Mouse (Mus musculus): ENCODE measurements around the gene Gm11146. TPM values are rescaled to one million over a fixed set of nuclear protein-coding genes. Genes with fewer than 3 reads are reported as not detected.

Gm11146 gene
- polyA plus RNA-seq, 1 experiment from 2014 or later: not detected

DNA sequence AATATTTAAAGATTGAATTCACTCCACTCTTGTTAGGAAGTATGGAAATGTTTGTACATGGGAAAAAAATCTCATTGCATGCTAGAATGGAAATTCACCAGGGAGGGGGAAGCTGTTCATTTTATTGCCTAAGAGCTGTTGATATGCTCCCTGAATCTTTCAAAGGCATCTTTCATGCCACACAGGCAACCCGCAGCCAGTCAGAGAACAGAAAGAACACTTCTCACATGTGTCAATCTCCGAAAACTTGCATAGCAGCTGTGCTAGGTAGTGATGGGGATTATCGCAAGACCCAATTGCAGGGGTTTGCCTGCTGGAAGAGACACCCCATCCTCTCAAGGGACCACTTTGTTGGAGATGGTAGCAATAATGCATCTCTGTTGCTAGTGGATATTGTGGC is 8.9 kb downstream of the Gm11146 start:
- Histone ChIP-seq H3K27me3 (ENCODE audit: control insufficient read depth, insufficient read depth, low read length) (no peaks in the 10 kb centered on the region), H3K4me3 (ENCODE audit: low read depth, low read length) (no peak overlapping the region), H3K9me3 (ENCODE audit: control insufficient read depth, low read length) (no peaks in the 10 kb centered on the region), H3K4me1 (ENCODE audit: control insufficient read depth, insufficient read depth, low read length) (peaks cover 6% of the 10 kb centered on the region; the same call in 1 of the 2 replicates), H3K36me3 (ENCODE audit: control insufficient read depth, insufficient read depth, low read length) (no peaks in the 10 kb centered on the region), H3K27ac (ENCODE audit: low read depth, low read length) (peak overlapping the region; percentile 40), H3K9ac (ENCODE audit: low read length) (no peak overlapping the region), H3K4me2 (no peak overlapping the region)
- no peak for ATAC-seq (ENCODE audit: low FRiP score)
- WGBS: 70% methylated on average over 3 of the region's 3 CpGs
- DNase-seq (ENCODE audit: low spot score, missing footprints): peak; percentile 84

DNA sequence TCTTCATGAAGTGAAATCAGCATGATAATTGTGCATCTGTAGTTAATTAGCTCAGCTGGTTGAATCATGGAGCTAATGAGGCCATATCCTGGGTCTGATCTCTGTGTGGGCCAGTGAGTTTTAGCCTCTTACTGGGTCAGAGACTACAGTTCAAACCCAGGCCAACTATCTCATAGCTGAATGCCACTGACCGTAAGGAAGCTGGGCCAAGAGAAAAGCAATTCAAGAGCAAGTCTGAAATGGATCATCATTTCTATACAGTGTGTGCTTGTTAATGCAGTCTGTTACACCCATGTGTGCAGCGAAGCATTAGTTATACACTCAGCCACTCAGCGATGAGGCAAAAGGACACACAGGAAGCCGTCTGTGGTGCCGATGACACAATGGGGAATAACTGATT is 28.9 kb downstream of the Gm11146 start:
- no peaks in the 10 kb centered on the region for H3K27me3 ChIP-seq (ENCODE audit: control insufficient read depth, insufficient read depth, low read length)
- H3K9ac ChIP-seq (ENCODE audit: low read length): no peak overlapping the region
- no peak for ATAC-seq (ENCODE audit: low FRiP score)
- no peaks in the 10 kb centered on the region for H3K36me3 ChIP-seq (ENCODE audit: control insufficient read depth, insufficient read depth, low read length)
- no peak overlapping the region for H3K27ac ChIP-seq (ENCODE audit: low read depth, low read length)
- no peaks in the 10 kb centered on the region for H3K4me1 ChIP-seq (ENCODE audit: control insufficient read depth, insufficient read depth, low read length)
- no peaks in the 10 kb centered on the region for H3K9me3 ChIP-seq (ENCODE audit: control insufficient read depth, low read length)
- no peak overlapping the region for H3K4me2 ChIP-seq
- H3K4me3 ChIP-seq (ENCODE audit: low read depth, low read length): no peak overlapping the region
- DNase-seq (ENCODE audit: low spot score, missing footprints): no peak
- 85% methylated on average over 5 of the region's 5 CpGs for WGBS

DNA sequence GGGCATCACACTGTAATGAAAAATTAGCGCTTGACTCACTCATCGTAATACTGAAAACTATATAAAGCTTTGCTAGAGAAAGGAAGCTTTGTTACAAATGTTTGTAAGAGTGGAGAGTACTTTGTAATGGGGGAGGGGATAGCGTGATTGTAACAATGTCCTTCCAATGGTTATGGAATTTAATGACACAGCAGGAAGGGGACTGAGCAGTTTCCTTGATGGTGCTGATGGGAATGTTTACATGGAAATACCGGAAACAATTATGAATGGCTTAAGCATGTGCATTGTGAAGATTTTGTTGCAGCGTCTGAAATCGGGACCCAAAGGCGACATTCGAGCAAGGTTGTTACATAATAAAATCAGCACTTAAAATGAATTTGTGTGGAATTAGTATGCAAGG is 32.4 kb downstream of the Gm11146 start:
- DNase-seq (ENCODE audit: low spot score, missing footprints) (no peak), ATAC-seq (ENCODE audit: low FRiP score) (no peak)
- no peaks in the 10 kb centered on the region for H3K4me1 ChIP-seq (ENCODE audit: control insufficient read depth, insufficient read depth, low read length)
- H3K27me3 ChIP-seq (ENCODE audit: control insufficient read depth, insufficient read depth, low read length): no peaks in the 10 kb centered on the region
- H3K4me2 ChIP-seq: no peak overlapping the region
- WGBS: 98% methylated on average over 8 of the region's 8 CpGs
- H3K36me3 ChIP-seq (ENCODE audit: control insufficient read depth, insufficient read depth, low read length): no peaks in the 10 kb centered on the region
- H3K9me3 ChIP-seq (ENCODE audit: control insufficient read depth, low read length): no peaks in the 10 kb centered on the region
- H3K9ac ChIP-seq (ENCODE audit: low read length): no peak overlapping the region
- H3K27ac ChIP-seq (ENCODE audit: low read depth, low read length): no peak overlapping the region
- no peak overlapping the region for H3K4me3 ChIP-seq (ENCODE audit: low read depth, low read length)

DNA sequence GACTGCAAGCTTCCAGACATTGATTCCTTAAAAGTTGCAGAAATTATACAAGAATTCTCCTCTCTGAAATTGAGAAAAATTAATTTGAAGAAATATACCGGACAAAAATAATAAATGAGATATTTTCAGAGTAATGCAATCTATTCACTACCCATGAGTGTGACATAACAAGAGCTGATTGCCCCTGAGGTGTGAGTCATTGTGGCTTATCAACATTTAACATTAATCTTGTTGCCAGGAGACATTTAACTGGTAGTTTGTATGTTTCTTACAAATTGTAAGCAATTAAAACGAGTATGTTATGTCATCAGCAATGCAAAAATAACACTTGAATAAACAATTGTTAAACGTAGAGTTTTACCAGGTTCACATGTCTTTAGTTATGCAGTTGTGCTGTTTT is 33.5 kb downstream of the Gm11146 start:
- Histone ChIP-seq H3K36me3 (ENCODE audit: control insufficient read depth, insufficient read depth, low read length) (no peaks in the 10 kb centered on the region), H3K27me3 (ENCODE audit: control insufficient read depth, insufficient read depth, low read length) (no peaks in the 10 kb centered on the region), H3K9ac (ENCODE audit: low read length) (no peak overlapping the region), H3K9me3 (ENCODE audit: control insufficient read depth, low read length) (no peaks in the 10 kb centered on the region), H3K4me3 (ENCODE audit: low read depth, low read length) (no peak overlapping the region), H3K4me2 (no peak overlapping the region), H3K27ac (ENCODE audit: low read depth, low read length) (no peak overlapping the region), H3K4me1 (ENCODE audit: control insufficient read depth, insufficient read depth, low read length) (no peaks in the 10 kb centered on the region)
- WGBS: 91% methylated on average over 3 of the region's 3 CpGs
- ATAC-seq (ENCODE audit: low FRiP score): no peak
- no peak for DNase-seq (ENCODE audit: low spot score, missing footprints)

DNA sequence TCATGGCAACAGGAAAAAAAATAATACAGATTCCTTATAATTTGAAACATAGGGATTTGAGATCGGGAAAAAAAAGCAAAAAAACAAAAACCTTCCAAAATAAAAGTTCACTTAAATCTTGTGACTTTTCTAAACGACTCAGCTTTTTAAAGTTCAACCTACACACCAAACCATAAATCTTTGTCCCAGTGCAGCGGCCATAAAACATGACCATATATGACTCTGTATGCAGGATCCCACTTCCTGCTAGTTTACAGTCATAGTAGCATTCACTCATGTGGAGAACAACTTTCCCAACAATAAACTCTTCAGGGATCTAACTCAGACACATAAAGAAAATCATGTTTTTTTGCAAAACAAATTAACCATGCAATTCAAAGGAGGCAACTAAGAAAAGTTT is 39.0 kb downstream of the Gm11146 start:
- no peaks in the 10 kb centered on the region for H3K9me3 ChIP-seq (ENCODE audit: control insufficient read depth, low read length)
- H3K27ac ChIP-seq (ENCODE audit: low read depth, low read length): no peak overlapping the region
- 94% methylated on average over 3 of the region's 3 CpGs for WGBS

DNA sequence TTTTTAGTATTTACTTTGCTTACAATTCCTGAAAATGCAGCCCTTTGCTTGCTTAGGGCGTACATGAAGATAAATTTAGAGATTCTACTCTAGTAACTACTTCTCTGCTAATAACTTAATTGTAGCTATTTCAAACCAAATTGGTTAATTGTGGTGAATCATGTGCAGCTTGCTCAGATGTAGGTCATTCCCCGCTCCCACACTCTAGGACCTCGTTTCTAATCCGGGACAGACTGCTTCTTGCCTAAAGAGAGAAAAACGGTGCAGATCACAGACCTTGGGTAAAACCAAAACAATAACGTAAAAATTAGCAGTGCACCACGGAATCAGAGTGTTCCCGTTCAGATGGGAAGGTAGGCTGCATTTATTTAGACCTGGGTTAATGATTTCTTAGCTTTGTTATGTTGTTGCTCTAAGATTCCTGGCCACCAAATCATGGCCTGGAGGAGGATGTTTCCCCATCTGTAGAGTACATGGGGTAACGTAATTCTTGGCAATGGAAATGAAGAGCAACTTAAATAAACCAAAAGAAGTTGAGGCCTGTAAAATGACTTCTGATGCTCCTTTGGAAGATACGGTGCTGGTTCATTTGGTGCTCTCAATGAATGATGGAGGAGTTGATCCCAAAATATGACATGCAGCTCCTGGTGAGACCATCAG is 45.3 kb downstream of the Gm11146 start:
- Histone ChIP-seq H3K4me1 (ENCODE audit: control insufficient read depth, insufficient read depth, low read length) (no peaks in the 10 kb centered on the region), H3K36me3 (ENCODE audit: control insufficient read depth, insufficient read depth, low read length) (peaks cover 4% of the 10 kb centered on the region; the same call in 1 of the 2 replicates), H3K4me3 (ENCODE audit: low read depth, low read length) (no peak overlapping the region), H3K9me3 (ENCODE audit: control insufficient read depth, low read length) (no peaks in the 10 kb centered on the region), H3K4me2 (no peak overlapping the region), H3K9ac (ENCODE audit: low read length) (no peak overlapping the region), H3K27me3 (ENCODE audit: control insufficient read depth, insufficient read depth, low read length) (no peaks in the 10 kb centered on the region), H3K27ac (ENCODE audit: low read depth, low read length) (no peak overlapping the region)
- no peak for DNase-seq (ENCODE audit: low spot score, missing footprints)
- ATAC-seq (ENCODE audit: low FRiP score): no peak
- 94% methylated on average over 10 of the region's 10 CpGs for WGBS

More for the DNA sequence above, 39.0 kb downstream of the Gm11146 start:
- ATAC-seq (ENCODE audit: low FRiP score) (no peak), DNase-seq (ENCODE audit: low spot score, missing footprints) (no peak)
- no peaks in the 10 kb centered on the region for H3K4me1 ChIP-seq (ENCODE audit: control insufficient read depth, insufficient read depth, low read length)
- H3K27me3 ChIP-seq (ENCODE audit: control insufficient read depth, insufficient read depth, low read length): no peaks in the 10 kb centered on the region
- no peak overlapping the region for H3K4me3 ChIP-seq (ENCODE audit: low read depth, low read length)
- H3K36me3 ChIP-seq (ENCODE audit: control insufficient read depth, insufficient read depth, low read length): no peaks in the 10 kb centered on the region
- H3K9ac ChIP-seq (ENCODE audit: low read length): no peak overlapping the region
- no peak overlapping the region for H3K4me2 ChIP-seq

DNA sequence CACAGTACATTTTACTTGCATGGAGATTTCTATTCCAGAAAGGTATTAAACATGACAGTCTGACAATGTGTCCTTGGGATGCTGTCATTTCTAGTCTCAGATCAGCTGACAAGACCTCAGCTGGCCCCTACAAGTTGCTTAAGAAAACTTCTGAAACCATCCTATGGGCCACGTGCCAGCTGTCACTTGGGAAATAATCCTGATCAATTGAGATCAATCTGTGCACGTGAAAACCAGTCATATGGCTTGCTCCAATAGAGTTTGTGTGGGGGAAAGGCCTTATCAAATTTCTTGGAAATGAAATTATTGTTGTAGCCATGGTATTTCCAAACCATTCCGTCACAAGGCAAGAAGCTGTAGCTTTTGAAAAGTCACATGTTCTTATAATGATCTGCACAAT is 50.8 kb downstream of the Gm11146 start:
- H3K9me3 ChIP-seq (ENCODE audit: control insufficient read depth, low read length): no peaks in the 10 kb centered on the region
- no peaks in the 10 kb centered on the region for H3K36me3 ChIP-seq (ENCODE audit: control insufficient read depth, insufficient read depth, low read length)
- no peak overlapping the region for H3K4me3 ChIP-seq (ENCODE audit: low read depth, low read length)
- no peaks in the 10 kb centered on the region for H3K4me1 ChIP-seq (ENCODE audit: control insufficient read depth, insufficient read depth, low read length)
- H3K9ac ChIP-seq (ENCODE audit: low read length): no peak overlapping the region
- no peak overlapping the region for H3K27ac ChIP-seq (ENCODE audit: low read depth, low read length)
- ATAC-seq (ENCODE audit: low FRiP score) (no peak), DNase-seq (ENCODE audit: low spot score, missing footprints) (no peak)
- 74% methylated on average over 3 of the region's 3 CpGs for WGBS
- no peaks in the 10 kb centered on the region for H3K27me3 ChIP-seq (ENCODE audit: control insufficient read depth, insufficient read depth, low read length)
- H3K4me2 ChIP-seq: no peak overlapping the region

MicroRNA genes within 50 kb of the gene (microRNA counts, 519-probe panel; counts per million panel counts)
- microRNA mmu-miR-125b-5p (8,560 counts per million, percentile 100 among the panel's probes with 10 or more counts), microRNA mmu-miR-99a (7,010 counts per million, percentile 92 among the panel's probes with 10 or more counts)

Small RNA genes within 50 kb of the gene (microRNA-seq; reads per million reads assigned to microRNA genes)
- gene Mir125b-2: 1,262 reads per million, percentile 80 among the genes with 10 or more reads in this experiment
- 117,951 reads per million, percentile 100 among the genes with 10 or more reads in this experiment for gene Mir99a
- 144 reads per million, percentile 58 among the genes with 10 or more reads in this experiment for gene Mirlet7c-1

Data from midbrain, embryonic 11.5 days (tissue).